ENCODE assay signal across 8 mouse cellular contexts in genomic region chr12:13145186-13146115, GRCm38 (mm10).
DNase-seq lines count a peak whose midpoint lies in the region; ATAC-seq and TF ChIP-seq lines count a peak whose summit lies in the region.

No protein-coding gene starts in this region.

- H3K4me3 ChIP-seq in heart, embryonic 16.5 days (ENCODE audit: low read length), result no peak overlapping the region
- no peak overlapping the region for H3K4me3 ChIP-seq in limb, embryonic 12.5 days (replicated peaks)
- no peak overlapping the region for H3K4me3 ChIP-seq in thymus, adult 2 months (ENCODE audit: control insufficient read depth, insufficient read depth, low read length)

- peaks cover 5% of the 10 kb centered on the region for H3K4me1 ChIP-seq in heart, embryonic 16.5 days (ENCODE audit: control insufficient read depth, insufficient read depth, low read length)
- H3K4me1 ChIP-seq in limb, embryonic 12.5 days (replicated peaks), result peaks cover 13% of the 10 kb centered on the region; the same call in 1 of the 2 replicates
- H3K4me1 ChIP-seq in thymus, adult 2 months (replicated peaks; ENCODE audit: control insufficient read depth, insufficient read depth, low read length), result no peaks in the 10 kb centered on the region

- DNase-seq in spleen, postnatal 36 days (ENCODE audit: low spot score in 2 of 2), result peak; percentile 2 to 4
- no peak for DNase-seq in spleen, adult 18-20 months
- peak; percentile 34 for DNase-seq in yolk sac, embryonic 10.5 days (ENCODE audit: low spot score)
- DNase-seq in layer of hippocampus, adult 11-12 months (ENCODE audit: low spot score), result no peak
- DNase-seq in left cerebral cortex, adult 8-10 months (ENCODE audit: low spot score in 2 of 2), result no peak
- no peak for DNase-seq in thymus, adult 2 months

- H3K9ac ChIP-seq in heart, embryonic 16.5 days (ENCODE audit: low read length), result no peak overlapping the region
- H3K9ac ChIP-seq in limb, embryonic 12.5 days (replicated peaks), result no peak overlapping the region

- H3K36me3 ChIP-seq in heart, embryonic 16.5 days (ENCODE audit: control insufficient read depth, insufficient read depth), result no peaks in the 10 kb centered on the region
- H3K36me3 ChIP-seq in limb, embryonic 12.5 days, result no peaks in the 10 kb centered on the region
- no peaks in the 10 kb centered on the region for H3K36me3 ChIP-seq in thymus, adult 2 months (ENCODE audit: control insufficient read depth, insufficient read depth, low read length)

- H3K4me2 ChIP-seq in heart, embryonic 16.5 days (ENCODE audit: low read depth, low read length), result no peak overlapping the region
- no peak overlapping the region for H3K4me2 ChIP-seq in limb, embryonic 12.5 days

- no peaks in the 10 kb centered on the region for H3K9me3 ChIP-seq in heart, embryonic 16.5 days (replicated peaks; ENCODE audit: control insufficient read depth, low read length)
- no peaks in the 10 kb centered on the region for H3K9me3 ChIP-seq in limb, embryonic 12.5 days

- H3K27me3 ChIP-seq in heart, embryonic 16.5 days (ENCODE audit: control insufficient read depth, insufficient read depth, low read length), result no peaks in the 10 kb centered on the region
- no peaks in the 10 kb centered on the region for H3K27me3 ChIP-seq in limb, embryonic 12.5 days
- no peaks in the 10 kb centered on the region for H3K27me3 ChIP-seq in thymus, adult 2 months (ENCODE audit: control insufficient read depth, insufficient read depth, low read length)

- H3K27ac ChIP-seq in heart, embryonic 16.5 days (ENCODE audit: low read length), result peak overlapping the region; percentile 65
- peak overlapping the region; percentile 36; the same call in 1 of the 2 replicates for H3K27ac ChIP-seq in limb, embryonic 12.5 days
- no peak overlapping the region for H3K27ac ChIP-seq in thymus, adult 2 months (ENCODE audit: control insufficient read depth, insufficient read depth, low read length)

- ATAC-seq in heart, embryonic 16.5 days (replicated peaks; ENCODE audit: extremely low read depth, insufficient read depth, low FRiP score), result peak; percentile 75
- no peak for ATAC-seq in limb, embryonic 12.5 days (ENCODE audit: insufficient number of reproducible peaks, insufficient read depth, low FRiP score, low TSS enrichment, low read depth)

- TF ChIP-seq CTCF in thymus, adult 2 months (IDR thresholded peaks at IDR 0.05; ENCODE audit: borderline replicate concordance, control insufficient read depth, extremely low read depth, insufficient read depth, low read length, poor library complexity), result no peak

- WGBS in heart, embryonic 16.5 days, result 33% methylated on average over 10 of the region's 10 CpGs
- WGBS in limb, embryonic 12.5 days, result 61% methylated on average over 10 of the region's 10 CpGs
- 40% methylated on average over 10 of the region's 10 CpGs for WGBS in thymus, adult 2 months

- no peak for TF ChIP-seq POLR2A in thymus, adult 2 months (IDR thresholded peaks at IDR 0.05; ENCODE audit: control insufficient read depth, extremely low read depth, insufficient read depth, low read length, poor library complexity)

Comparison
In these comparisons a context has a peak if more than half of its experiments do, and no peak if none do; other contexts are left out.
1. DNase-seq: peak in spleen, postnatal 36 days (2 of 2) and yolk sac, embryonic 10.5 days (single experiment); none in spleen, adult 18-20 months (0 of 2), layer of hippocampus, adult 11-12 months (single experiment), left cerebral cortex, adult 8-10 months (0 of 2) and thymus, adult 2 months (single experiment).